Mouse (Mus musculus) gastrocnemius, adult 18-20 months (tissue): ENCODE measurements around the gene Selenoi. TPM values are rescaled to one million over a fixed set of nuclear protein-coding genes. Genes with fewer than 3 reads are reported as not detected.
"Not testable (repeated sequence)": the region's sequence is repeated elsewhere in the genome, so short reads cannot be mapped to it uniquely, and the experiment has no call there.

Source experiments
- DNase-seq: peaks from one replicate; pipeline ENCODE4 v3.0.0; 2021; ENCODE audit warnings: low spot score
- long read RNA-seq, 2 experiments: library from polyadenylated mRNA; stranded (forward); transcript quantifications; one replicate each; pipeline ENCODE4 v2.0.0; 2021
- total RNA-seq, 2 experiments: library from RNA; stranded (reverse); gene quantifications; 2 replicates each; pipeline ENCODE4 v1.2.3; 2021

Selenoi gene
- total RNA-seq: 1 to 10 TPM; 8.3 to 9.1 TPM
- long read RNA-seq, experiment 1, full-length matches to known transcripts: 6 of 10 reads
- long read RNA-seq, experiment 1, partial matches to known transcripts: 1 of 10 reads
- long read RNA-seq, experiment 1, other reads (novel, unspliced or antisense): 3 of 10 reads
- long read RNA-seq, experiment 2, full-length matches to known transcripts: 4 of 5 reads
- long read RNA-seq, experiment 2, partial matches to known transcripts: 0 of 5 reads
- long read RNA-seq, experiment 2, other reads (novel, unspliced or antisense): 1 of 5 reads

GRCm38 (mm10) chr5:30232271-30232971, at the start of gene Selenoi:
Gene Selenoi, plus strand, starts transcription at chr5:30232581.
- peak; percentile 99 for DNase-seq

- no peak for DNase-seq
These were observed 44.5 kb upstream of the Selenoi start for GRCm38 (mm10) chr5:30187687-30188485.

GRCm38 (mm10) chr5:30192452-30192851, 39.9 kb upstream of the Selenoi start:
- DNase-seq: no peak

- no peak for DNase-seq
These were observed 37.0 kb upstream of the Selenoi start for GRCm38 (mm10) chr5:30195340-30195739.

GRCm38 (mm10) chr5:30198257-30198656, 34.1 kb upstream of the Selenoi start:
- no peak for DNase-seq

- no peak for DNase-seq
These were observed 30.9 kb upstream of the Selenoi start for GRCm38 (mm10) chr5:30201521-30201920.

- no peak for DNase-seq
These were observed 30.2 kb upstream of the Selenoi start for GRCm38 (mm10) chr5:30202221-30202620.

GRCm38 (mm10) chr5:30203216-30203885, 29.0 kb upstream of the Selenoi start:
- no peak for DNase-seq

- no peak for DNase-seq
These were observed 27.9 kb upstream of the Selenoi start for GRCm38 (mm10) chr5:30204441-30204840.

- DNase-seq: no peak
These were observed 27.3 kb upstream of the Selenoi start for GRCm38 (mm10) chr5:30205034-30205433.

- DNase-seq: no peak
These were observed 26.9 kb upstream of the Selenoi start, which contains the start of gene Adgrf3 for GRCm38 (mm10) chr5:30205493-30205892. Gene Adgrf3, minus strand, starts transcription at chr5:30205722.

GRCm38 (mm10) chr5:30207276-30207675, 25.1 kb upstream of the Selenoi start:
- no peak for DNase-seq

- not testable (repeated sequence) for DNase-seq
These were observed 21.6 kb upstream of the Selenoi start for GRCm38 (mm10) chr5:30210758-30211157.

- peak; percentile 64 for DNase-seq
These were observed 17.5 kb upstream of the Selenoi start for GRCm38 (mm10) chr5:30214889-30215288.

- DNase-seq: no peak
These were observed 16.4 kb upstream of the Selenoi start for GRCm38 (mm10) chr5:30215970-30216369.

- DNase-seq: no peak
These were observed 12.7 kb upstream of the Selenoi start for GRCm38 (mm10) chr5:30219715-30220114.

GRCm38 (mm10) chr5:30220666-30221065, 11.7 kb upstream of the Selenoi start:
- no peak for DNase-seq

- no peak for DNase-seq
These were observed 9.7 kb upstream of the Selenoi start for GRCm38 (mm10) chr5:30222681-30223080.

- DNase-seq: no peak
These were observed 1.5 kb upstream of the Selenoi start for GRCm38 (mm10) chr5:30230901-30231300.

GRCm38 (mm10) chr5:30231891-30232270, 500 bp upstream of the Selenoi start:
- no peak for DNase-seq

GRCm38 (mm10) chr5:30233042-30233441, 661 bp downstream of the Selenoi start:
- no peak for DNase-seq

GRCm38 (mm10) chr5:30233979-30234378, 1.6 kb downstream of the Selenoi start:
- DNase-seq: no peak
